Mouse (Mus musculus): ENCODE measurements at regions not wholly inside any gene's neighbourhood (a gene's known extent, or its start where the extent isn't known, plus 50 kb on each side); places are given as distances from the start of the nearest gene placed in this dataset.

- TF ChIP-seq GATA1 (IDR thresholded peaks at IDR 0.05; ENCODE audit: borderline replicate concordance, low read length): no peak
- no peak for TF ChIP-seq FLI1 (IDR thresholded peaks at IDR 0.05; ENCODE audit: low read length)
Observed at GRCm38 (mm10) chr3:52780356-52780755, 236.7 kb downstream of the Cog6 start.

Measured in megakaryocyte, embryonic 14.5 days (primary cell).